Mouse (Mus musculus) liver, postnatal 0 days (tissue): ENCODE results near the gene Atp6v0b.

Source experiments
- CTCF ChIP-seq: sonication (generic); IDR thresholded peaks from 2 replicates; pipeline ENCODE4 v1.5.1; 2016; ENCODE audit warnings: antibody characterized with exemption, low read depth
- EP300 ChIP-seq: IDR thresholded peaks from 2 replicates; pipeline ENCODE4 v1.6.1; 2016; ENCODE audit warnings: antibody characterized with exemption, low read depth, mild to moderate bottlenecking

- no peak for TF ChIP-seq CTCF
- TF ChIP-seq EP300 = no peak
Measured at GRCm38 (mm10) chr4:117866083-117866482, 21.1 kb downstream of the Atp6v0b start.
